Mouse (Mus musculus) forebrain, embryonic 10.5 days (tissue): ENCODE results near the gene Oas1g. TPM values are rescaled to one million over a fixed set of nuclear protein-coding genes. Genes with fewer than 3 reads are reported as not detected.
"Not testable (repeated sequence)": the region's sequence is repeated elsewhere in the genome, so short reads cannot be mapped to it uniquely, and the experiment has no call there.

Source experiments
- DNase-seq: peaks from one replicate; pipeline ENCODE4 v3.0.0-alpha.2; 2017; ENCODE audit warnings: low spot score; ENCODE audit errors: extremely low spot score
- H3K27ac ChIP-seq: fragments of 300-500 bp; sonication (generic); 2 replicates; pipeline ENCODE4 v1.5.1; 2016; ENCODE audit warnings: mild to moderate bottlenecking
- H3K27me3 ChIP-seq: fragments of 300-500 bp; sonication (generic); 2 replicates; pipeline ENCODE4 v1.6.1; 2016; ENCODE audit warnings: mild to moderate bottlenecking; ENCODE audit not compliant: poor library complexity, severe bottlenecking
- H3K36me3 ChIP-seq: fragments of 300-500 bp; sonication (generic); replicated peaks from 2 replicates; pipeline ENCODE4 v1.6.1; 2016; ENCODE audit warnings: mild to moderate bottlenecking, moderate library complexity
- H3K4me1 ChIP-seq: fragments of 300-500 bp; sonication (generic); 2 replicates; pipeline ENCODE4 v1.6.1; 2016
- H3K4me3 ChIP-seq: fragments of 300-500 bp; sonication (generic); 2 replicates; pipeline ENCODE4 v1.5.1; 2016; ENCODE audit warnings: mild to moderate bottlenecking, moderate library complexity
- H3K9me3 ChIP-seq: fragments of 300-500 bp; sonication (generic); 2 replicates; pipeline ENCODE4 v1.6.1; 2016; ENCODE audit warnings: mild to moderate bottlenecking, moderate library complexity
- WGBS: fragments of 180-500 bp; shearing (Covaris S2); methylation state at CpG from one replicate; pipeline ENCODE4 v1.1.7; 2016; 5-methylcytosine and 5-hydroxymethylcytosine counted together
- polyA plus RNA-seq: library from polyadenylated mRNA; unstranded; fragments of >200 nt; fragmentation: Nextera tagmentation; extraction: Ambion mirVana; gene quantifications from 2 replicates; pipeline ENCODE4 v1.2.1, GENCODE M21; 2016

Oas1g gene
- polyA plus RNA-seq, 1 experiment from 2014 or later = not detected

DNA sequence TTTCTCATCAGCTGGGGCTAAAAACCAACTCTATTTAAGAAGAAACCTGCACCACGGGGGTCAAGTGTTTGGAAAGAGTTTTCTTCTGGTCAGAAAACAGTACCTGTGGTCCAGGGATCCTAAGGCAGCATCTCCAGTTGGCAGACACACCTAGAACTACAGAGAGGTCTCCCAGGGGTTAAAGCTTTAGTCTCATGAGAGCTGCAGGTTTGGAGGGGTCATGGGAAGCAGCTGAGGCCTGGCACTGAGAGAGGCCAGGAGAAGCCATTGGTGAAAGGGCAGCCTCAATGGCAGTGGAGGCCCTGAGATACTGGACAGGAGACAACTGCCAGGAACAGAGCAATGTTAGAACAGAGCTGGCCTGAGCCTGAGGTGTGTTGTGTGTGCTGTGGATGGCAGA lies 13.3 kb upstream of the Oas1g start:
- WGBS = 70% methylated on average over 1 of the region's 1 CpGs
- H3K27me3 ChIP-seq = no peaks in the 10 kb centered on the region
- no peak overlapping the region for H3K27ac ChIP-seq
- H3K4me3 ChIP-seq = no peak overlapping the region
- H3K36me3 ChIP-seq = no peaks in the 10 kb centered on the region
- no peak for DNase-seq
- no peaks in the 10 kb centered on the region for H3K9me3 ChIP-seq
- H3K4me1 ChIP-seq = no peaks in the 10 kb centered on the region

DNA sequence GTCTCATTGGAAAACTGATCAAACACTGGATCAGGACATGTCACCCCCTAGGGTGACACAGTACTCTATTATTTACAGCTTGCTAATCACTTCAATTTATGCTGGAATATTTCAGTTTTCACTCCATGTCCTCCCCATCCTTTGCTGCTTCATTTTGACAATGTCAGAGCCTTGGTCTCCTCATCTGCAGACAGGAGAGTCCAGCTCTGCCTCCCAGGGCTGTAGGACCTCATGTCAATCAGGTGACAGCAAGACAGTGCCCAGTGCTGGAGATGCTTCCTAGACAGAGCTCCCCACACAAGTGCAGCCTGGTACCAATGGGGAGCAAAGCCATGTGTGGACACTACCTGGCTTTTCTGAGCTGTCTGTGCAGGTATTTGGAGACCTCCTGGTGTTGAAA lies 11.3 kb upstream of the Oas1g start:
- H3K9me3 ChIP-seq = no peaks in the 10 kb centered on the region
- H3K4me3 ChIP-seq = no peak overlapping the region
- DNase-seq = no peak

DNA sequence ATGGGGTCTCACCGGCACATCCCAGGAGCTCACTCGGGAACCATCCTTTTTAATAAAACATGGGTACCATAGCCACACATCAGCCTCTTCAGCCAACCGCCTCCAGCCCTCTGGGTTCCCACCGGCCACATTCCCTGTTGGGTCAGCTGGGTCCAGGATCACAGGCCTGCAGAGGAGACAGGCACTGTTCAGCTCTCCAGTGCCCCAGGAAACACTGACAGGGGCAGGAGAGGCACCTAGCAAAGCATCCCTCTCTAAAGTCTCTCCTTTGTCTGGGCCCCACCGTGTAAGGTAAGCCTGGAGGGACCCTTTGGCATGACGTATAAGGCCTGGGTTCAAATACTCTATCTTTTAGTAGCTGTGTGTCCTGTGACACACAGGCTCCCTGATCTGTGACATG lies 10.9 kb upstream of the Oas1g start:
- no peaks in the 10 kb centered on the region for H3K9me3 ChIP-seq
- H3K36me3 ChIP-seq = no peaks in the 10 kb centered on the region
- no peaks in the 10 kb centered on the region for H3K27me3 ChIP-seq
- H3K4me3 ChIP-seq = no peak overlapping the region
- WGBS = 86% methylated on average over 6 of the region's 6 CpGs
- H3K4me1 ChIP-seq = no peaks in the 10 kb centered on the region
- no peak for DNase-seq
- H3K27ac ChIP-seq = no peak overlapping the region

More for the DNA sequence above, 11.3 kb upstream of the Oas1g start:
- Histone ChIP-seq H3K27me3 (no peaks in the 10 kb centered on the region), H3K36me3 (no peaks in the 10 kb centered on the region), H3K27ac (no peak overlapping the region), H3K4me1 (no peaks in the 10 kb centered on the region)

DNA sequence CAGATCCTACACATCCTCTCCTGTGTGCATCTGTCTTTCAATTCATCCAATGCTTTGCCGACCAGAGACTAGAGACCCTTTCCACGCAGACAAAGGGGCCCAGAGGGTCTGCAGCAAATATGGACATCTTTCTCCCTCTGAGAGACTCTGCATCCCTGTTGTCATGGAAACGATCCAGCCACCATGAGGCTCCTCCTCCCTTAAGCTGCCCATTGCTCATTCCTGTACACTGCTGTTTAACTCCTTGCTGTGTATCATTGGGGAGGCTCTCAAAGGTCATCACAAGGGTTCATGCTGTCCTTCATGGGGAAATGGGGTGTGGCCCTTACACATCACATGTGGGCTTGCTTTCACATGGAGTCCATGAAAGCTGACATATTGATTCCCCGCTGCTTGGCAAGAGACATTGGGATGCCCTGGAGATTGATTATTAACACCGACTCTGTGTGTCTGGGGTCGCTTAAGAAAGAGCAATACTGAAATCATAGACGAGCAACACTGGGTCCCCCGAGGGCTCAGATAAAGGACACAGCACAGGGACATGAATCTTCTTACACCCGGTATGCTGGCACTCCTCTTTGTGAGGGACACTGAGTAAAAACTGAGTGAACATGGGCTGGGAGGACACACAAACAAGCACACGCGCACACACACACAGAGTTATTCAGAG lies 8.0 kb upstream of the Oas1g start:
- no peaks in the 10 kb centered on the region for H3K9me3 ChIP-seq
- H3K4me1 ChIP-seq = no peaks in the 10 kb centered on the region
- WGBS = 91% methylated on average over 11 of the region's 11 CpGs
- no peaks in the 10 kb centered on the region for H3K36me3 ChIP-seq
- H3K4me3 ChIP-seq = no peak overlapping the region
- no peak overlapping the region for H3K27ac ChIP-seq
- no peak for DNase-seq
- H3K27me3 ChIP-seq = no peaks in the 10 kb centered on the region

DNA sequence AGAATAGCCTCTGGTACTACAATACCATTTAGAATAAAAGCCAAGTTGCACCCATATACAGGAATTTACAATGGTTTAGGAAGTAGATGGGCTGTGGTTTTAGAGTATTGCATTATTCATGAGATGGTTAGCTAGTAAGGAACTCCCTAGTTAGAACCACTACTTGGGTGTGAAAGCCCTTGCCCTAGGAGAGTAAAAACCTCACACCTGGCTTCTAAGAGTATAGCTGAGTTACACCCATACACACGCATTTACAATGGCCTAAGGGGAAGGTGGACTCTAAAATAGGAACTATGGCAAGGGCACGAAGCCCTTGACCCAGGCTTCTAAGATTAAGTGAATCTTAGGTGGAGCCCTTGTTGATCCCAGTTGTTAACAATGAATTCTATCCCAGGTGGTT lies 7.3 kb upstream of the Oas1g start:
- not testable (repeated sequence) for DNase-seq, H3K9me3 ChIP-seq, H3K27me3 ChIP-seq, H3K36me3 ChIP-seq, H3K4me3 ChIP-seq, H3K27ac ChIP-seq, H3K4me1 ChIP-seq
- WGBS = 82% methylated on average over 2 of the region's 2 CpGs

DNA sequence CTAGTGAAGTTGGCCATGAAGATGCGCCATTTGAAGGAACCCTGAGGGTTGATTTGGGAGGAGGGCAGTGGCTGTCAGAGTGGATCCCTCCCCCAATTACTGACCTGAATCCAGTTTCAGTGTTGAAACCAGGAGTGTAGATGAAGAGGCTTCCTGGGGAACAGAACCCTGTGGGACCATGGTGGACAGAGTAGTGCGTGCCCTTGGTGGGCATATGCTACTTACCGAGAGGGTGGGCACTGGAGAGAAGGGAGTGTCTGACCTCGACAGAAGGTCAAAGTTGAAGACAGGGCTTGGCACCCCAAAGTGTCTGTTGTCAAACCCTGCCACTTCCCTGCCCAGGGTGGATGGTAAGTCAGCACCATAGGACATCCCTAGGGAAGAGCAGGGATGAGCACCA lies 6.5 kb upstream of the Oas1g start:
- not testable (repeated sequence) for H3K4me1 ChIP-seq, DNase-seq, H3K27me3 ChIP-seq, H3K4me3 ChIP-seq, H3K27ac ChIP-seq, H3K36me3 ChIP-seq, H3K9me3 ChIP-seq
- WGBS = 93% methylated on average over 4 of the region's 4 CpGs

DNA sequence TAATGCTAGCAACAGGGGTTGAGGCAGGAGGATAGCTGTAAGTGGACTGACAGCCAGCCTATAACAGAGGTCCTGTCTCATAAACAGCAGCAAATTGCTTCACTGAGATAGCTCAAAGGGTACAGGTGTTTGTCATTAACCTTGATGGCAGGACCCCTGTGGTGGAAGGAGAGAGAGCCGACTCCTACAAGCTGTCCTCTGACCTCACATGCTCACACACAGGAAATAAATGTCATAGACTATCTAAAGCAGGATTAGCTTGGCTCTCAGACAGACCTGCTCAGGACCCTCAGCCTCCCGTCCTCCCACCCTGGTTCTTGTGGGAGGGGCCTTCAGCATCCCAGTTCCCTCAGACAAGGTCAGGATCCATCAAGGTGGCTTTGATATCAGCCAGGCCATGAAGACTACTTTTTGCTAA lies 4.8 kb upstream of the Oas1g start:
- WGBS = 75% methylated on average over 2 of the region's 2 CpGs
- H3K4me3 ChIP-seq = no peak overlapping the region
- no peaks in the 10 kb centered on the region for H3K27me3 ChIP-seq
- DNase-seq = no peak
- H3K9me3 ChIP-seq = no peaks in the 10 kb centered on the region
- no peaks in the 10 kb centered on the region for H3K4me1 ChIP-seq
- no peaks in the 10 kb centered on the region for H3K36me3 ChIP-seq
- no peak overlapping the region for H3K27ac ChIP-seq

DNA sequence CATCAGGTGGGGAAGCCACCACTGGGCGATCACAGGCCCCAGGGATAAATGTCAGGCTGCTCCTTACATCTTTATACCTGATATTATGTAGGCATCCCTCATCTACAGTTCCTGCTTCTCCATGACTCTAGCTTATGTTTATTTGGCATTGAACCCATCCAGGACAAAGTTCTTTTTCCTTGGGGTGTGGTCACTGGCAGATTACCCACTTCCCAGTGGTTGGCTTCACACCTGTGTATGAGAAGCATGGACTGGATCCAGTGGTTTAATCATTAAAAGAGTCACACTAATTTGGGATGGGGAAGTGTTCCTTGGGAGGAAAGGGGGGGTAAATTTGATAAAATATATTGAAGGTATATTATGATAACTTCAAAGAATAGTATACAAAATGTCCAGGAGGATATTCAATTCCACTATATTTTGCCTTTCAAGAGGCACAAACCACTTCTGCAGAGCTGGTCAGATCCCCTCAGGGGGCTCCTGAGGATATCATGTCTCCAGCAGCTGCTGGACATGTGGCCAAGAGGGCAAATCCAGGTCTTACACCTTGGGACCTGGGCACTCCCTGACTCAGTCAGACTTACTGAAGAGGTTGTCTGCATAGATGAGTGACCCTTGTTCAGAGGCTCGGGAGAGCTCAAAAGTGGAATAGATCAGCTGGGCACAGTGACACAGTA lies 4.3 kb upstream of the Oas1g start:
- not testable (repeated sequence) for H3K9me3 ChIP-seq, H3K27me3 ChIP-seq, H3K27ac ChIP-seq, DNase-seq, H3K36me3 ChIP-seq, H3K4me1 ChIP-seq, H3K4me3 ChIP-seq
- WGBS = 82% methylated on average over 2 of the region's 2 CpGs

DNA sequence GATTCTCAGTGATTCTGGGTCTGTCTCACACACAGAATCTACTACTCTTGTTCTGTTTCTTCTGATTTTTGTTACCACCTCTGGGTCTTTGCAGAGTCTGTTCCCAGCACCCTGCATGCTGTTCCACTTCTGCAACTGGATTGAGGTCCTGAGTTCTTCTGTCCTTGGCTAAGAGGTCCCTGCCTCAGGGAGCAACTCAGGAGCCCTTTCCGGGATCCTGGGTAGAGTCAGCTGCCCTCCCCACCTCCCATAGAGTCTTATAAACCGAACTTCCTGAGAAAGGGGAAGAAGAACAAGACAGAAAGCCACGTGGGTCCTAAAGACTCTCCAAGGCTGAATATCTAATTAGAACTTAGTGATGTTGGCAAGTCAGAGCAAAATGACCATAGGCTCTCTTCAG lies 3.6 kb upstream of the Oas1g start:
- Histone ChIP-seq H3K27me3 (no peaks in the 10 kb centered on the region), H3K36me3 (no peaks in the 10 kb centered on the region), H3K4me1 (no peaks in the 10 kb centered on the region), H3K9me3 (no peaks in the 10 kb centered on the region), H3K4me3 (no peak overlapping the region), H3K27ac (no peak overlapping the region)
- DNase-seq = no peak
- 62% methylated on average over 3 of the region's 3 CpGs for WGBS

DNA sequence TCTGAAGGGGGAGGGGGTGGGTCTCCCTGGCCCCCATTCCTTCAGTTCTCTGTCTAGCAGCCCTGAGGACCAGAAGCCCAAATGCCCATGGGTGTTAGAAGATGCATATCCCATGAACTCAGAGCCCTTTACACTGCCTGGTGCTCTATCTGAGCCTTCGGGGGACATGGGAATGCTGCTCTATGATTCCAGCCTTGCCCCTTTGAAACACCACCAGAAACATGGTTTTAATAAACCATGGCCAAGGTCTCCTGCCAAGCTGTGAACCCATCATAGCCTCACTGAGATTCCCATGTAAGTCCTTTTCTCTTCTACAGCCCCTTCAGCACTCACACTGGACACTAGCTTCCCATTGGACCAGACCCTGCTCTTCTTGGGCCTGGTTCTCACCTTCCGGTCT lies 2.6 kb upstream of the Oas1g start:
- Histone ChIP-seq H3K27ac (no peak overlapping the region), H3K36me3 (no peaks in the 10 kb centered on the region), H3K4me1 (no peaks in the 10 kb centered on the region), H3K9me3 (no peaks in the 10 kb centered on the region), H3K27me3 (no peaks in the 10 kb centered on the region), H3K4me3 (no peak overlapping the region)
- DNase-seq = no peak
- WGBS = 88% methylated on average over 2 of the region's 2 CpGs

DNA sequence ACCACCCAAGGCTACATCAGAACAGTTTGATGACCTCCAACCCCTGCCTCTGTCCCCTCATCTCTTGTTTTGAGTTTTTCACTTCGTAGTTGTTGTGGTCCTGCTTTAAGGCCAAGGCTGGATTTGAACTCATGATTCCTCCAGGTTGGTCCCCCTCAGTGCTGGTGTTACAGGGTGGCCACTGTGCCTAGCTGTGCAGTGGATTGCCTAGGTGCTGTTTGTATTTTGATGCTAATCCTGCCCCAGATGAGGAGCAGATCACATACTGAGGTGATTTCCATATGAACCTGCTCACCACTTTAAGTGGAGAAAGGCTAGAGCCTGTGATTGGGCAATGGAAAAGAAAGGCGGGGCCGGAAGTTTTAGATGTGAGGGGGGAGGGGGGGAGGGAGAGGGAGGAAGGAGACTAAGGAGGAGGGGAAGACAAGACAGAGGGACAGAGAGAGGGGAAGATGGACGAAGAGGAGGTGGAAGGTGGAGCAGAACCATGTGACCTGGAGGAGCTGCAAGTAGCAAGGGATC lies 942 bp upstream of the Oas1g start:
- not testable (repeated sequence) for DNase-seq, H3K4me3 ChIP-seq
- WGBS = 45% methylated on average over 4 of the region's 4 CpGs

DNA sequence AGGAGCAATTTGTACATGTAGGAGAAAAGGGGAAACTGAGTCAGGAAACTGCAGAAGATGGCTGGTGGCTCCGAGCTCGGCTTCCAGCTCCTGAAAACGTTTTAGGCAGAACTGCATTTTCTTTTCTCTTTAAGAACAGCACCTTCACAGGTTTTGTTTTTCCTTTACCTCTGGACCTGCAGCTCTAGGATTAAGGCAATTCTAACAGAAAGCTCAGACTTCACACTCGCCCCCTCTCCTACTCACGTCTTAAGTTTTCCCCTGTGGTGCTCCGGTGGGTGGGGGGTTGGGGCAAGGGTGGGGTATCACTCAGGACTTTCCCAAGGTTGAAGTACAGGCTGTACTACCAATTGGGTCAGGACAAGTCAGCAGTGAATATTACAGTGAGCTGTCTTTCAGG lies 418 bp upstream of the Oas1g start:
- H3K36me3 ChIP-seq = no peaks in the 10 kb centered on the region
- no peaks in the 10 kb centered on the region for H3K27me3 ChIP-seq
- no peak overlapping the region for H3K4me3 ChIP-seq
- no peaks in the 10 kb centered on the region for H3K9me3 ChIP-seq
- 54% methylated on average over 6 of the region's 6 CpGs for WGBS
- H3K27ac ChIP-seq = no peak overlapping the region
- no peak for DNase-seq
- H3K4me1 ChIP-seq = no peaks in the 10 kb centered on the region

More for the DNA sequence above, 942 bp upstream of the Oas1g start:
- H3K27me3 ChIP-seq, H3K4me1 ChIP-seq, H3K36me3 ChIP-seq, H3K9me3 ChIP-seq, H3K27ac ChIP-seq: not testable (repeated sequence)

DNA sequence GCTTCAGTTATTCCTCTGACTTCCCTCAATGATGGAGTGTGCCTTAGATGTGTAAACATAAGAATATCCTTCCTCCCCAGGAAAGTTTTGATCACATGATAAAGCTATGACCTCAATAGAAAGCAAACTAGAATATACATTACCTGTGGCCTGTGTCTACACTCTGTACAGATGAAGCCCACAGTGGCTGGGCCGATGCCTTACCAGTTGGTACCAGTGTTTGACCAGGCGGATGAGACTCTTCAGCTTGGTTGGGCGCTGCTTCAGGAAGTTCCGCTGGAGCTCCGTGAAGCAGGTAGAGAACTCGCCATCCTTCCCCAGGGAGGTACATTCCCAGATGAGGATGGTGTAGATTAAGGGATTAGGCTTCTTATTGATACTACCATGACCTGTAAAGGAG lies 5.7 kb downstream of the Oas1g start:
- DNase-seq, H3K9me3 ChIP-seq, H3K36me3 ChIP-seq, H3K4me3 ChIP-seq, H3K27ac ChIP-seq, H3K4me1 ChIP-seq, H3K27me3 ChIP-seq: not testable (repeated sequence)
- WGBS = 92% methylated on average over 6 of the region's 6 CpGs
